Comparison of ENCODE assay signal across 32 mouse cellular contexts in genomic region chr19:23874502-23874901, GRCm38 (mm10).
"Had no signal": no experiment of that assay in that cellular context is flagged by ENCODE, and none has a peak within 500 bp of the region (broad histone marks: within the 10 kb centered on the region; RNA-seq: fewer than 3 reads in every experiment).

No protein-coding gene starts in this region.

- H3K4me1 ChIP-seq: limb, embryonic 10.5 days; limb, embryonic 12.5 days; limb, embryonic 13.5 days; limb, embryonic 15.5 days; liver, embryonic 12.5 days; liver, embryonic 13.5 days; liver, embryonic 15.5 days; lung, embryonic 15.5 days; megakaryocyte, embryonic 14.5 days; midbrain, embryonic 10.5 days; midbrain, embryonic 12.5 days; midbrain, embryonic 13.5 days; midbrain, embryonic 15.5 days; neural tube, embryonic 12.5 days had no signal

- H3K27ac ChIP-seq: limb, embryonic 10.5 days; limb, embryonic 12.5 days; limb, embryonic 13.5 days; limb, embryonic 15.5 days; liver, embryonic 12.5 days; liver, embryonic 13.5 days; liver, embryonic 14.5 days; liver, embryonic 15.5 days; lung, embryonic 15.5 days; macrophage; midbrain, embryonic 10.5 days; midbrain, embryonic 12.5 days; midbrain, embryonic 13.5 days; midbrain, embryonic 15.5 days; neural tube, embryonic 12.5 days; neural tube, embryonic 13.5 days had no signal

- H3K27me3 ChIP-seq: limb, embryonic 13.5 days; limb, embryonic 15.5 days; liver, embryonic 12.5 days; liver, embryonic 13.5 days; liver, embryonic 15.5 days; lung, embryonic 15.5 days; midbrain, embryonic 12.5 days; midbrain, embryonic 13.5 days; midbrain, embryonic 15.5 days; neural tube, embryonic 12.5 days; neural tube, embryonic 13.5 days had no signal

- DNase-seq: left cerebral cortex, postnatal 4 days; liver; liver, embryonic 13.5 days; liver, postnatal 0 days; lung, adult 18-20 months; lung, adult 2 months; lung, embryonic 14.5 days; lung, postnatal 10 days; lung, postnatal 14 days; lung, postnatal 36 days; lung, postnatal 4 days; midbrain, embryonic 14.5 days had no signal

- H3K9me3 ChIP-seq: limb, embryonic 10.5 days; limb, embryonic 13.5 days; limb, embryonic 15.5 days; liver, embryonic 12.5 days; liver, embryonic 13.5 days; liver, embryonic 15.5 days; lung, embryonic 15.5 days; midbrain, embryonic 10.5 days; midbrain, embryonic 12.5 days; midbrain, embryonic 13.5 days; midbrain, embryonic 15.5 days; neural tube, embryonic 12.5 days; neural tube, embryonic 13.5 days had no signal

- ATAC-seq: liver, embryonic 12.5 days; liver, postnatal 0 days; midbrain, embryonic 13.5 days; midbrain, embryonic 15.5 days; midbrain, embryonic 16.5 days had no signal

- H3K4me2 ChIP-seq: limb, embryonic 12.5 days; limb, embryonic 13.5 days; limb, embryonic 15.5 days; liver, embryonic 11.5 days; liver, embryonic 12.5 days; liver, embryonic 13.5 days; liver, embryonic 15.5 days; lung, embryonic 14.5 days; lung, embryonic 15.5 days; midbrain, embryonic 11.5 days; midbrain, embryonic 12.5 days; midbrain, embryonic 13.5 days; midbrain, embryonic 15.5 days; neural tube, embryonic 12.5 days; neural tube, embryonic 13.5 days had no signal

- H3K9ac ChIP-seq: limb, embryonic 12.5 days; limb, embryonic 13.5 days; limb, embryonic 15.5 days; liver, embryonic 12.5 days; liver, embryonic 13.5 days; liver, embryonic 14.5 days; liver, embryonic 15.5 days; liver, postnatal 0 days; lung, embryonic 14.5 days; lung, embryonic 15.5 days; midbrain, embryonic 12.5 days; midbrain, embryonic 13.5 days; midbrain, embryonic 15.5 days; neural tube, embryonic 12.5 days; neural tube, embryonic 13.5 days had no signal

- H3K36me3 ChIP-seq: limb, embryonic 10.5 days; limb, embryonic 12.5 days; limb, embryonic 13.5 days; limb, embryonic 15.5 days; liver, embryonic 12.5 days; liver, embryonic 13.5 days; liver, embryonic 15.5 days; lung, embryonic 15.5 days; midbrain, embryonic 10.5 days; midbrain, embryonic 12.5 days; midbrain, embryonic 13.5 days; midbrain, embryonic 15.5 days; neural tube, embryonic 12.5 days; neural tube, embryonic 13.5 days had no signal

- H3K4me3 ChIP-seq: limb, embryonic 10.5 days; limb, embryonic 12.5 days; limb, embryonic 13.5 days; limb, embryonic 15.5 days; liver, embryonic 12.5 days; liver, embryonic 13.5 days; liver, embryonic 15.5 days; lung, embryonic 15.5 days; megakaryocyte, embryonic 14.5 days; midbrain, embryonic 10.5 days; midbrain, embryonic 12.5 days; midbrain, embryonic 13.5 days; midbrain, embryonic 15.5 days; myocyte; neural tube, embryonic 12.5 days; neural tube, embryonic 13.5 days had no signal
